Mouse (Mus musculus) E14TG2a.4 (cell line): ENCODE data around the gene Cnp.

Experiments used
- CTCF ChIP-seq: conservative IDR thresholded peaks from 2 replicates; pipeline ENCODE4 v1.5.1; 2014; ENCODE audit warnings: low read length
- POU5F1 ChIP-seq: IDR thresholded peaks from 2 replicates; pipeline ENCODE4 v1.6.1; 2014; ENCODE audit warnings: low read length, borderline replicate concordance

DNA sequence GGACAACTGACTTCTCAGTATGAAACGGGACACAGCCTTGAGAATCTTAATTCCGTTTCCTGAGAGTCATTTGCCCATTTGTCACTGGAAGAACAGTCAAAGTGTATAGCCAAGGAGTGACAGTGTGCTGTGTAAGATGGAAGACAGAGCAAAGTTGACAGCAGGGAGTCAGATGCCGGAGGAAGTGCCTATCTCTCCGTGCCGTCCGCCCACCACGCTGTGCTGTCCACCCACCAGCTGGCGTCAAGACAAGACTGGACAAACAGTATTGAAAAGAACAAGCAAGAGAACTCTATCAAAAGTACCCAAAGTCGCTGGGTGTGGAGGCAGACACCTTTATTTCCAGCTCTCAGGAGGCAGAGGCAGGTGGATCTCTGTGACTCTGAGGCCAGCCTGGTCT lies 28.5 kb downstream of the Cnp start:
- TF ChIP-seq CTCF = no peak
- TF ChIP-seq POU5F1 = no peak
